21 mouse cellular contexts compared by ENCODE assay signal in the genomic region with DNA sequence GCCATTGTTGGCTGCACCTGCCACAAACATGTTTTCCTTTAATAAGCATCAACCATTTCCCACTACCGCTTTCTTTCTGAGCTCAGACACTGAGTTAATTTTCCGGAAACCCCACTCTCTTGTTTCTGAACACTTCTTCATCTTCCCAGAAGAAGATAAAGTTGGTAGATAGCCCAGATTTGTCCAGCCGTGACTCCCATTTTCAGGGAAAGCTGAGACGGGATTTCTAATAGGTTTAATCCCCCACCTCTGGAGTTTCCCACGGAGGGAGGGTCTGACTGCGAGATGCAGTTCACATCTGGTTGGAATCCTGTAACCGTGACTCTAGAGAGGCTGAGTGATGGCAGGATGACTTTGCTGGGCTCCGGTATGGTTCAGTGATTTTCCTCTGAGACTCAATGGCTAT. TPM values are rescaled to one million over a fixed set of nuclear protein-coding genes. Genes with fewer than 3 reads are reported as not detected.
A peak's percentile ranks its signal among the peaks of the same experiment; 100 is the strongest.
DNase-seq lines count a peak whose midpoint lies in the region; TF ChIP-seq lines count a peak whose summit lies in the region.
"Had no signal": no experiment of that assay in that cellular context is flagged by ENCODE, and none has a peak within 500 bp of the region (broad histone marks: within the 10 kb centered on the region; RNA-seq: fewer than 3 reads in every experiment).

No protein-coding gene starts in this region.

- no peak for TF ChIP-seq CTCF in spleen, adult 2 months (IDR thresholded peaks at IDR 0.05; ENCODE audit: extremely low read depth, insufficient read depth, insufficient read length, insufficient replicate concordance)
- no peak for TF ChIP-seq CTCF in bone marrow, adult 2 months (IDR thresholded peaks at IDR 0.05; ENCODE audit: control insufficient read depth, insufficient read depth, low read length)

- no peaks in the 10 kb centered on the region for H3K36me3 ChIP-seq in spleen, adult 2 months (ENCODE audit: control insufficient read depth, insufficient read depth, low read length)
- H3K36me3 ChIP-seq: embryonic facial prominence, embryonic 15.5 days; G1E; hindbrain, embryonic 12.5 days; midbrain, embryonic 15.5 days had no signal

- 50% methylated on average over 8 of the region's 8 CpGs for WGBS in spleen, adult 2 months
- WGBS in bone marrow, adult 2 months = 77% methylated on average over 8 of the region's 8 CpGs

- H3K27me3 ChIP-seq in spleen, adult 2 months (ENCODE audit: control insufficient read depth, insufficient read depth, low read length) = no peaks in the 10 kb centered on the region
- H3K27me3 ChIP-seq: embryonic facial prominence, embryonic 15.5 days; hindbrain, embryonic 12.5 days; megakaryocyte, embryonic 14.5 days; midbrain, embryonic 15.5 days had no signal

- peaks cover 22% of the 10 kb centered on the region for H3K4me1 ChIP-seq in spleen, adult 2 months (ENCODE audit: control insufficient read depth, insufficient read depth, insufficient read length)
- H3K4me1 ChIP-seq in bone marrow, adult 2 months (ENCODE audit: control insufficient read depth, insufficient read depth, low read length) = peaks cover 1% of the 10 kb centered on the region
- H3K4me1 ChIP-seq: hindbrain, embryonic 12.5 days; midbrain, embryonic 15.5 days had no signal

- no peak for TF ChIP-seq POLR2A in spleen, adult 2 months (IDR thresholded peaks at IDR 0.05; ENCODE audit: low read depth, low read length)
- no peak for TF ChIP-seq POLR2A in bone marrow, adult 2 months (IDR thresholded peaks at IDR 0.05; ENCODE audit: borderline replicate concordance, control insufficient read depth, low read depth, low read length)

- DNase-seq in heart, adult 11 months = peak; percentile 71
- no peak for DNase-seq in heart, adult 18-20 months
- peak in 1 of 2 experiments; percentile 32 for DNase-seq in spleen, adult 2 months (ENCODE audit: low read depth in 1 of 2, low spot score in 2 of 2)
- DNase-seq in spleen, adult 12 weeks (ENCODE audit: low spot score) = no peak
- DNase-seq in ovary, adult 18-20 months (ENCODE audit: low spot score) = no peak
- no peak for DNase-seq in thymus, postnatal 0 days (ENCODE audit: low spot score)
- DNase-seq: adrenal gland, postnatal 14 days; cerebellum, adult 11 months; cerebellum, postnatal 14 days; heart, postnatal 10 days; kidney, postnatal 10 days; lung, adult 2 months; right cerebral cortex, postnatal 14 days; thymus, postnatal 36 days had no signal

- H3K4me3 ChIP-seq in spleen, adult 2 months (ENCODE audit: extremely low read depth, insufficient read depth, insufficient read length) = no peak overlapping the region
- H3K4me3 ChIP-seq in bone marrow, adult 2 months (replicated peaks; ENCODE audit: control insufficient read depth, low read depth, low read length) = no peak overlapping the region
- H3K4me3 ChIP-seq: embryonic facial prominence, embryonic 15.5 days; hindbrain, embryonic 12.5 days; megakaryocyte, embryonic 14.5 days; midbrain, embryonic 15.5 days; myocyte had no signal

- peak overlapping the region; percentile 75 for H3K27ac ChIP-seq in spleen, adult 2 months (ENCODE audit: insufficient read depth, low read length)
- peak overlapping the region; percentile 64; the same call in 1 of the 2 replicates for H3K27ac ChIP-seq in bone marrow, adult 2 months (ENCODE audit: control insufficient read depth, insufficient read depth, low read depth, low read length, poor library complexity)
- H3K27ac ChIP-seq: embryonic facial prominence, embryonic 15.5 days; hindbrain, embryonic 12.5 days; midbrain, embryonic 15.5 days had no signal

RNA-seq across cellular contexts. Expression of a gene that starts 6.2 kb away (rescaled TPM):
- total RNA-seq in heart, adult 18-20 months (2021) = 1 to 10 TPM in 1 of 2 experiments, under 1 TPM in 1; 0.45 to 1.4 TPM
- 28.0 and 33.6 TPM in 2 replicates for polyA plus RNA-seq in spleen, adult 2 months (2012; rRNA removed)
- polyA plus RNA-seq in bone marrow, adult 2 months (2011; ENCODE audit: insufficient read depth, insufficient read length, low replicate concordance, missing spikeins) = 12.3 and 18.4 TPM in 2 replicates
- polyA plus RNA-seq in thymus, postnatal 0 days (2015; fragmentation: Nextera tagmentation; extraction: Ambion mirVana) = 174 and 206 TPM in 2 replicates
- polyA plus RNA-seq: G1E had no signal
